Mouse (Mus musculus) MEL (cell line): Measurements from ENCODE around the gene Gpr61. TPM values are rescaled to one million over a fixed set of nuclear protein-coding genes. Genes with fewer than 3 reads are reported as not detected.

Experiments used
- DNase-seq: peaks from one replicate; pipeline ENCODE4 v3.0.0; 2011; ENCODE audit warnings: low read depth, low spot score
- H3K27ac ChIP-seq: 2 replicates; pipeline ENCODE4 v1.5.1; 2012; ENCODE audit warnings: low read depth, mild to moderate bottlenecking, control low read depth, low read length, moderate library complexity; ENCODE audit not compliant: control insufficient read depth
- H3K27me3 ChIP-seq, 2 experiments: fragments of 150-350 bp in 1 of 2; sonication (generic) in 1 of 2; 2 replicates each; pipeline ENCODE4 v1.6.1; 2012; ENCODE audit warnings: low read length in 2 of 2, mild to moderate bottlenecking in 2 of 2, improper control_type of control experiment in 1 of 2, moderate library complexity in 1 of 2; ENCODE audit not compliant: insufficient read depth in 2 of 2, control insufficient read depth in 1 of 2
- H3K36me3 ChIP-seq, 2 experiments: 2 replicates each; pipeline ENCODE4 v1.6.1; 2012 to 2014; ENCODE audit warnings: low read length in 2 of 2, improper control_type of control experiment in 1 of 2, inconsistent platforms in 1 of 2, mild to moderate bottlenecking in 1 of 2; ENCODE audit not compliant: insufficient read depth in 2 of 2, control insufficient read depth in 1 of 2
- H3K4me1 ChIP-seq, 2 experiments: fragments of 150-350 bp in 1 of 2; sonication (generic) in 1 of 2; 2 replicates each; pipeline ENCODE4 v1.6.1; 2012; ENCODE audit warnings: low read length in 2 of 2, improper control_type of control experiment in 1 of 2, mild to moderate bottlenecking in 1 of 2; ENCODE audit not compliant: insufficient read depth in 2 of 2, control insufficient read depth in 1 of 2
- H3K4me3 ChIP-seq, 2 experiments: fragments of 150-350 bp in 1 of 2; sonication (generic) in 1 of 2; 2 replicates each; pipeline ENCODE4 v1.5.1; 2012; ENCODE audit warnings: low read depth in 2 of 2, low read length in 2 of 2, mild to moderate bottlenecking in 2 of 2, moderate library complexity in 2 of 2, control low read depth in 1 of 2, improper control_type of control experiment in 1 of 2; ENCODE audit not compliant: control insufficient read depth in 1 of 2, insufficient read depth in 1 of 2
- H3K79me2 ChIP-seq: 2 replicates; pipeline ENCODE4 v1.6.1; 2012; ENCODE audit warnings: mild to moderate bottlenecking, low read length, moderate library complexity; ENCODE audit not compliant: control insufficient read depth, poor library complexity, insufficient read depth
- H3K9ac ChIP-seq: 2 replicates; pipeline ENCODE4 v1.6.1; 2012; ENCODE audit warnings: low read depth, mild to moderate bottlenecking, control low read depth, low read length, moderate library complexity; ENCODE audit not compliant: control insufficient read depth, poor library complexity, severe bottlenecking
- H3K9me3 ChIP-seq: fragments of 150-350 bp; sonication (generic); replicated peaks from 2 replicates; pipeline ENCODE4 v1.6.1; 2012; ENCODE audit warnings: mild to moderate bottlenecking, low read length, improper control_type of control experiment, moderate library complexity; ENCODE audit not compliant: insufficient read depth
- BHLHE40 ChIP-seq: IDR thresholded peaks from 2 replicates; pipeline ENCODE4 v1.6.1; 2012; ENCODE audit warnings: low read depth, mild to moderate bottlenecking, inconsistent platforms, low read length, improper control_type of control experiment, borderline replicate concordance
- CTCF ChIP-seq, 3 experiments: IDR thresholded peaks in 2 of 3; conservative IDR thresholded peaks in 1 of 3; 2 replicates each; pipeline ENCODE4 v1.5.1; 2011 to 2012; ENCODE audit warnings: low read length in 3 of 3, low read depth in 2 of 3, mild to moderate bottlenecking in 2 of 3, improper control_type of control experiment in 1 of 3, inconsistent platforms in 1 of 3, mixed read lengths in 1 of 3, moderate library complexity in 1 of 3; ENCODE audit not compliant: control insufficient read depth in 1 of 3, insufficient read depth in 1 of 3, poor library complexity in 1 of 3, severe bottlenecking in 1 of 3
- E2F4 ChIP-seq: IDR thresholded peaks from 2 replicates; pipeline ENCODE4 v1.6.1; 2011; ENCODE audit warnings: low read depth, low read length, improper control_type of control experiment, borderline replicate concordance
- EP300 ChIP-seq, 2 experiments: IDR thresholded peaks; 2 replicates each; pipeline ENCODE4 v1.6.1; 2011; ENCODE audit warnings: improper control_type of control experiment in 2 of 2, low read length in 2 of 2, low read depth in 1 of 2, mild to moderate bottlenecking in 1 of 2
- ETS1 ChIP-seq: IDR thresholded peaks from 2 replicates; pipeline ENCODE4 v1.6.1; 2012; ENCODE audit warnings: low read depth, mild to moderate bottlenecking, inconsistent platforms, low read length, improper control_type of control experiment, moderate library complexity
- MAZ ChIP-seq: IDR thresholded peaks from 2 replicates; pipeline ENCODE4 v1.6.1; 2012; ENCODE audit warnings: low read depth, mild to moderate bottlenecking, inconsistent platforms, low read length, improper control_type of control experiment
- MXI1 ChIP-seq: IDR thresholded peaks from 2 replicates; pipeline ENCODE4 v1.6.1; 2011; ENCODE audit warnings: mild to moderate bottlenecking, low read depth, low read length, improper control_type of control experiment
- NRF1 ChIP-seq: IDR thresholded peaks from 2 replicates; pipeline ENCODE4 v1.6.1; 2014; ENCODE audit warnings: low read depth, mild to moderate bottlenecking, inconsistent platforms, low read length, improper control_type of control experiment, moderate library complexity; ENCODE audit not compliant: poor library complexity, insufficient read depth, severe bottlenecking
- POLR2AphosphoS2 ChIP-seq: IDR thresholded peaks from 2 replicates; pipeline ENCODE4 v1.6.1; 2011; ENCODE audit warnings: low read length, improper control_type of control experiment
- RAD21 ChIP-seq: IDR thresholded peaks from 2 replicates; pipeline ENCODE4 v1.6.1; 2011; ENCODE audit warnings: mild to moderate bottlenecking, low read depth, low read length, improper control_type of control experiment
- RCOR1 ChIP-seq: IDR thresholded peaks from 2 replicates; pipeline ENCODE4 v1.6.1; 2012; ENCODE audit warnings: low read depth, mild to moderate bottlenecking, inconsistent platforms, low read length, improper control_type of control experiment
- SIN3A ChIP-seq: IDR thresholded peaks from 2 replicates; pipeline ENCODE4 v1.6.1; 2012; ENCODE audit warnings: low read length, improper control_type of control experiment, inconsistent platforms
- SMC3 ChIP-seq: IDR thresholded peaks from 2 replicates; pipeline ENCODE4 v1.6.1; 2011; ENCODE audit warnings: low read depth, low read length, improper control_type of control experiment
- polyA plus RNA-seq, 2 experiments: library from polyadenylated mRNA; stranded (reverse) in 1 of 2; unstranded in 1 of 2; fragments of >175 nt in 1 of 2; fragments of >200 nt in 1 of 2; gene quantifications; 2 replicates each; pipeline versions ENCODE4 v1.2.1 to v1.2.4; 2012; ENCODE audit warnings: low replicate concordance in 2 of 2, low read depth in 1 of 2; ENCODE audit not compliant: insufficient read length in 2 of 2, insufficient read depth in 1 of 2, missing spikeins in 1 of 2
- total RNA-seq: library from RNA; depleted of rRNA; stranded (reverse); fragments of 300-350 nt; gene quantifications from 2 replicates; pipeline ENCODE4 v1.2.3, GENCODE M21; 2012

Gene Gpr61
- total and polyA plus RNA-seq, 3 experiments = 0.04 to 0.07 TPM; not detected in 1

DNA sequence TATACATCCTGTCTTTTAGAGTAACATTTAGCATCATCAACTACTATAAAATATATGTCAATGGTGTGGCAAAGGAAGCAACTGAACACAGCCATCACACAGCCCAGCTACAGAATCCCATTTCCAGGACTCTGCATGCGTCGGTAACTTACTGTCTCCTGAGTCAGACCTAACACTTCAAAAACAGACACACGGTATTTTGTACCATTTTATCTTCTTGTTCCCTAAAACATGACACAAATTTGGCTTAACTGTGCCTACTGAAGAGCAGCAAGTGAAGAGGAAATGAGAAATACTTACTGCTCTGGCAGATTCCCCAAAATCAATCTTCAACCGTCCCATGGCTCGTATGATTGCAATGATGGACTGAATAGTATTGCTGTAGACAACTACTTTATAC is 31.4 kb downstream of the Gpr61 start:
- no peak overlapping the region for H3K27ac ChIP-seq
- no peak for DNase-seq
- H3K36me3 ChIP-seq = peaks cover 29 to 36% of the 10 kb centered on the region in 2 experiments
- no peaks in the 10 kb centered on the region for H3K27me3 ChIP-seq
- peak in 1 of 2 experiments; percentile 27; a peak in 1 of 4 replicates for TF ChIP-seq EP300 (IDR thresholded peaks at IDR 0.05; ENCODE audit: low read depth in 1 of 2, low read length in 2 of 2)
- TF ChIP-seq SMC3 = no peak
- no peak for TF ChIP-seq CTCF (IDR thresholded peaks at IDR 0.05 in 2 of 3, conservative IDR thresholded peaks at IDR 0.05 in 1 of 3; ENCODE audit: control insufficient read depth in 1 of 3, insufficient read depth in 1 of 3, low read depth in 2 of 3, low read length in 3 of 3, poor library complexity in 1 of 3, severe bottlenecking in 1 of 3)
- 0 out of 2 replicates have a peak, but pooled peaks have one; percentile 18 for TF ChIP-seq MXI1
- H3K9me3 ChIP-seq = no peaks in the 10 kb centered on the region
- peaks cover 12% of the 10 kb centered on the region for H3K79me2 ChIP-seq
- H3K9ac ChIP-seq = no peak overlapping the region
- H3K4me3 ChIP-seq = no peak overlapping the region
- peaks cover under 1 to 27% of the 10 kb centered on the region in 2 experiments for H3K4me1 ChIP-seq

GRCm38 (mm10) chr3:108121101-108121500 is 33.6 kb downstream of the Gpr61 start:
- H3K9me3 ChIP-seq = no peaks in the 10 kb centered on the region
- no peak overlapping the region for H3K9ac ChIP-seq
- TF ChIP-seq MAZ (no peak), POLR2AphosphoS2 (no peak), E2F4 (no peak), RCOR1 (no peak), BHLHE40 (no peak), RAD21 (no peak)
- H3K4me1 ChIP-seq = peaks cover 0 to 19% of the 10 kb centered on the region in 2 experiments; a peak in 2 of 4 replicates
- H3K36me3 ChIP-seq = peaks cover 18 to 34% of the 10 kb centered on the region in 2 experiments
- no peak overlapping the region for H3K27ac ChIP-seq
- H3K27me3 ChIP-seq = no peaks in the 10 kb centered on the region
- no peak for DNase-seq
- H3K4me3 ChIP-seq = no peak overlapping the region
- H3K79me2 ChIP-seq = peaks cover under 1% of the 10 kb centered on the region

DNA sequence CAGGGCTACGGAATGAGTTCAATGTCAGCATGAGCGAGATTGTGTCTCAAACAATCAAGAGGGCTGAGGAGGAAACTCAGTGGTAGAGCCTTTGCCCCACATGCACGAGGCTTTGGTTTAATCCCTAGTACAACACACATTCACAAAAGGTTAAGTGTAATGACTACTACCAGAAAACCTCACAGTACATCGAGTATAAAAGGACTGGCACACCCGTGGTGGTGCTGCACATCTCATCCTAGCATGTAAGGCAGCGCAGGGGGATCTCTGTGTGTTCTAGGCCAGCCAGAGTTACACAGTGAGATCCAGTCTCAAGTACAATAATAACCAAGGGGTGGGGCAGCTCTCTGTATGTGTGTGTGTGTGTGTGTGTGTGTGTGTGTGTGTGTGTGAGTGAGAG is 37.2 kb downstream of the Gpr61 start:
- no peak for TF ChIP-seq ETS1
- TF ChIP-seq SIN3A = no peak
- no peak for TF ChIP-seq NRF1
- no peak for TF ChIP-seq RCOR1
- TF ChIP-seq, all 39 proteins: peak for 0
- Histone ChIP-seq H3K79me2 (no peaks in the 10 kb centered on the region), H3K27me3 (no peaks in the 10 kb centered on the region), H3K4me1 (peaks cover 0 to 5% of the 10 kb centered on the region in 2 experiments; a peak in 2 of 4 replicates), H3K4me3 (no peak overlapping the region), H3K27ac (no peak overlapping the region), H3K36me3 (peaks cover 4 to 37% of the 10 kb centered on the region in 2 experiments), H3K9me3 (no peaks in the 10 kb centered on the region), H3K9ac (no peak overlapping the region)
- DNase-seq = no peak
